Mouse (Mus musculus) MEL (cell line): ENCODE results near the gene Pou6f1.

Source experiments
- CHD1 ChIP-seq: IDR thresholded peaks from 2 replicates; pipeline ENCODE4 v1.6.1; 2012; ENCODE audit warnings: low read depth, mild to moderate bottlenecking, inconsistent platforms, low read length, improper control_type of control experiment
- CTCF ChIP-seq, 3 experiments: IDR thresholded peaks in 2 of 3; conservative IDR thresholded peaks in 1 of 3; 2 replicates each; pipeline ENCODE4 v1.5.1; 2011 to 2012; ENCODE audit warnings: low read length in 3 of 3, low read depth in 2 of 3, mild to moderate bottlenecking in 2 of 3, improper control_type of control experiment in 1 of 3, inconsistent platforms in 1 of 3, mixed read lengths in 1 of 3, moderate library complexity in 1 of 3; ENCODE audit not compliant: control insufficient read depth in 1 of 3, insufficient read depth in 1 of 3, poor library complexity in 1 of 3, severe bottlenecking in 1 of 3
- ETS1 ChIP-seq: IDR thresholded peaks from 2 replicates; pipeline ENCODE4 v1.6.1; 2012; ENCODE audit warnings: low read depth, mild to moderate bottlenecking, inconsistent platforms, low read length, improper control_type of control experiment, moderate library complexity
- GATA1 ChIP-seq: IDR thresholded peaks from 2 replicates; pipeline ENCODE4 v1.6.1; 2011; ENCODE audit warnings: low read depth, low read length, improper control_type of control experiment
- KAT2A ChIP-seq: conservative IDR thresholded peaks from 2 replicates; pipeline ENCODE4 v1.6.1; 2012; ENCODE audit warnings: low read depth, low read length, improper control_type of control experiment, inconsistent platforms
- MAX ChIP-seq: IDR thresholded peaks from 2 replicates; pipeline ENCODE4 v1.6.1; 2011; ENCODE audit warnings: low read length, improper control_type of control experiment
- NRF1 ChIP-seq: IDR thresholded peaks from 2 replicates; pipeline ENCODE4 v1.6.1; 2014; ENCODE audit warnings: low read depth, mild to moderate bottlenecking, inconsistent platforms, low read length, improper control_type of control experiment, moderate library complexity; ENCODE audit not compliant: poor library complexity, insufficient read depth, severe bottlenecking
- TCF12 ChIP-seq: IDR thresholded peaks from 2 replicates; pipeline ENCODE4 v1.6.1; 2014; ENCODE audit warnings: low read depth, mild to moderate bottlenecking, inconsistent platforms, low read length, improper control_type of control experiment, moderate library complexity

GRCm38 (mm10) chr15:100615825-100616220, 16.0 kb upstream of the Pou6f1 start:
- TF ChIP-seq GATA1 (no peak), ETS1 (no peak), CTCF (IDR thresholded peaks at IDR 0.05 in 2 of 3, conservative IDR thresholded peaks at IDR 0.05 in 1 of 3; ENCODE audit: control insufficient read depth in 1 of 3, insufficient read depth in 1 of 3, low read depth in 2 of 3, low read length in 3 of 3, poor library complexity in 1 of 3, severe bottlenecking in 1 of 3) (no peak), TCF12 (0 out of 2 replicates have a peak, but pooled peaks have one; percentile 38), NRF1 (no peak), MAX (no peak; the same call in 1 of the 2 replicates), CHD1 (no peak), KAT2A (0 out of 2 replicates have a peak, but pooled peaks have one; percentile 24)
